Mouse (Mus musculus): ENCODE measurements around the gene Dusp1. TPM values are rescaled to one million over a fixed set of nuclear protein-coding genes. Genes with fewer than 3 reads are reported as not detected.

Gene Dusp1
- polyA plus RNA-seq, 1 experiment from 2014 or later, result 16.2 TPM

GRCm38 (mm10) chr17:26583056-26583455, 21.1 kb upstream of the Dusp1 start:
- no peak overlapping the region; the same call in 1 of the 2 replicates for H3K27ac ChIP-seq (ENCODE audit: low read length)
- WGBS, result 89% methylated on average over 9 of the region's 9 CpGs
- H3K4me3 ChIP-seq (ENCODE audit: low read depth, low read length), result no peak overlapping the region
- H3K4me2 ChIP-seq (replicated peaks; ENCODE audit: low read depth, low read length), result no peak overlapping the region
- H3K36me3 ChIP-seq (ENCODE audit: control insufficient read depth, insufficient read depth, low read length), result peaks cover 4% of the 10 kb centered on the region; the same call in 1 of the 2 replicates
- no peak overlapping the region for H3K9ac ChIP-seq (replicated peaks; ENCODE audit: low read depth, low read length)
- no peak for ATAC-seq (ENCODE audit: insufficient number of reproducible peaks, insufficient read depth, low FRiP score, low read depth)
- H3K4me1 ChIP-seq (ENCODE audit: control insufficient read depth, insufficient read depth, low read length), result peaks cover 16% of the 10 kb centered on the region
- H3K9me3 ChIP-seq (ENCODE audit: control insufficient read depth, low read depth, low read length), result no peaks in the 10 kb centered on the region
- no peaks in the 10 kb centered on the region for H3K27me3 ChIP-seq (ENCODE audit: control insufficient read depth, insufficient read depth, low read length)

GRCm38 (mm10) chr17:26582297-26582696, 20.4 kb upstream of the Dusp1 start:
- H3K9ac ChIP-seq (replicated peaks; ENCODE audit: low read depth, low read length), result no peak overlapping the region
- ATAC-seq (ENCODE audit: insufficient number of reproducible peaks, insufficient read depth, low FRiP score, low read depth), result no peak
- no peak overlapping the region for H3K4me3 ChIP-seq (ENCODE audit: low read depth, low read length)
- H3K36me3 ChIP-seq (ENCODE audit: control insufficient read depth, insufficient read depth, low read length), result peaks cover 8% of the 10 kb centered on the region; the same call in 1 of the 2 replicates
- H3K4me1 ChIP-seq (ENCODE audit: control insufficient read depth, insufficient read depth, low read length), result peaks cover 16% of the 10 kb centered on the region
- H3K9me3 ChIP-seq (ENCODE audit: control insufficient read depth, low read depth, low read length), result no peaks in the 10 kb centered on the region
- H3K27me3 ChIP-seq (ENCODE audit: control insufficient read depth, insufficient read depth, low read length), result no peaks in the 10 kb centered on the region
- H3K27ac ChIP-seq (ENCODE audit: low read length), result no peak overlapping the region
- WGBS, result 87% methylated on average over 5 of the region's 5 CpGs
- no peak overlapping the region for H3K4me2 ChIP-seq (replicated peaks; ENCODE audit: low read depth, low read length)

GRCm38 (mm10) chr17:26580873-26581401, 19.0 kb upstream of the Dusp1 start:
- H3K9me3 ChIP-seq (ENCODE audit: control insufficient read depth, low read depth, low read length), result no peaks in the 10 kb centered on the region
- H3K27me3 ChIP-seq (ENCODE audit: control insufficient read depth, insufficient read depth, low read length), result no peaks in the 10 kb centered on the region
- H3K36me3 ChIP-seq (ENCODE audit: control insufficient read depth, insufficient read depth, low read length), result peaks cover 8% of the 10 kb centered on the region; the same call in 1 of the 2 replicates
- 98% methylated on average over 3 of the region's 3 CpGs for WGBS
- no peak overlapping the region for H3K4me2 ChIP-seq (replicated peaks; ENCODE audit: low read depth, low read length)
- H3K4me3 ChIP-seq (ENCODE audit: low read depth, low read length), result no peak overlapping the region
- H3K9ac ChIP-seq (replicated peaks; ENCODE audit: low read depth, low read length), result no peak overlapping the region
- ATAC-seq (ENCODE audit: insufficient number of reproducible peaks, insufficient read depth, low FRiP score, low read depth), result no peak
- peaks cover 20% of the 10 kb centered on the region for H3K4me1 ChIP-seq (ENCODE audit: control insufficient read depth, insufficient read depth, low read length)
- H3K27ac ChIP-seq (ENCODE audit: low read length), result no peak overlapping the region

GRCm38 (mm10) chr17:26579396-26579795, 17.5 kb upstream of the Dusp1 start:
- Histone ChIP-seq H3K4me3 (ENCODE audit: low read depth, low read length) (no peak overlapping the region), H3K4me1 (ENCODE audit: control insufficient read depth, insufficient read depth, low read length) (peaks cover 12% of the 10 kb centered on the region; the same call in 1 of the 2 replicates), H3K9ac (replicated peaks; ENCODE audit: low read depth, low read length) (no peak overlapping the region), H3K36me3 (ENCODE audit: control insufficient read depth, insufficient read depth, low read length) (peaks cover 8% of the 10 kb centered on the region; the same call in 1 of the 2 replicates), H3K4me2 (replicated peaks; ENCODE audit: low read depth, low read length) (no peak overlapping the region), H3K27me3 (ENCODE audit: control insufficient read depth, insufficient read depth, low read length) (no peaks in the 10 kb centered on the region), H3K27ac (ENCODE audit: low read length) (no peak overlapping the region), H3K9me3 (ENCODE audit: control insufficient read depth, low read depth, low read length) (no peaks in the 10 kb centered on the region)
- 87% methylated on average over 6 of the region's 6 CpGs for WGBS
- no peak for ATAC-seq (ENCODE audit: insufficient number of reproducible peaks, insufficient read depth, low FRiP score, low read depth)

GRCm38 (mm10) chr17:26578771-26579170, 16.8 kb upstream of the Dusp1 start:
- H3K27ac ChIP-seq (ENCODE audit: low read length), result no peak overlapping the region
- H3K4me1 ChIP-seq (ENCODE audit: control insufficient read depth, insufficient read depth, low read length), result peaks cover 6% of the 10 kb centered on the region; the same call in 1 of the 2 replicates
- H3K9me3 ChIP-seq (ENCODE audit: control insufficient read depth, low read depth, low read length), result no peaks in the 10 kb centered on the region
- WGBS, result 92% methylated on average over 11 of the region's 11 CpGs
- peaks cover 8% of the 10 kb centered on the region; the same call in 1 of the 2 replicates for H3K36me3 ChIP-seq (ENCODE audit: control insufficient read depth, insufficient read depth, low read length)
- no peak overlapping the region for H3K4me3 ChIP-seq (ENCODE audit: low read depth, low read length)
- no peak for ATAC-seq (ENCODE audit: insufficient number of reproducible peaks, insufficient read depth, low FRiP score, low read depth)
- H3K27me3 ChIP-seq (ENCODE audit: control insufficient read depth, insufficient read depth, low read length), result no peaks in the 10 kb centered on the region
- no peak overlapping the region for H3K4me2 ChIP-seq (replicated peaks; ENCODE audit: low read depth, low read length)
- no peak overlapping the region for H3K9ac ChIP-seq (replicated peaks; ENCODE audit: low read depth, low read length)

GRCm38 (mm10) chr17:26578162-26578561, 16.2 kb upstream of the Dusp1 start:
- no peak overlapping the region for H3K27ac ChIP-seq (ENCODE audit: low read length)
- no peaks in the 10 kb centered on the region for H3K9me3 ChIP-seq (ENCODE audit: control insufficient read depth, low read depth, low read length)
- no peak overlapping the region for H3K4me3 ChIP-seq (ENCODE audit: low read depth, low read length)
- 82% methylated on average over 7 of the region's 7 CpGs for WGBS
- H3K4me2 ChIP-seq (replicated peaks; ENCODE audit: low read depth, low read length), result no peak overlapping the region
- H3K9ac ChIP-seq (replicated peaks; ENCODE audit: low read depth, low read length), result no peak overlapping the region
- H3K4me1 ChIP-seq (ENCODE audit: control insufficient read depth, insufficient read depth, low read length), result peaks cover 4% of the 10 kb centered on the region; the same call in 1 of the 2 replicates
- peaks cover 8% of the 10 kb centered on the region; the same call in 1 of the 2 replicates for H3K36me3 ChIP-seq (ENCODE audit: control insufficient read depth, insufficient read depth, low read length)
- H3K27me3 ChIP-seq (ENCODE audit: control insufficient read depth, insufficient read depth, low read length), result no peaks in the 10 kb centered on the region
- no peak for ATAC-seq (ENCODE audit: insufficient number of reproducible peaks, insufficient read depth, low FRiP score, low read depth)

GRCm38 (mm10) chr17:26577309-26577708, 15.4 kb upstream of the Dusp1 start:
- ATAC-seq (ENCODE audit: insufficient number of reproducible peaks, insufficient read depth, low FRiP score, low read depth), result no peak
- Histone ChIP-seq H3K27ac (ENCODE audit: low read length) (no peak overlapping the region), H3K9ac (replicated peaks; ENCODE audit: low read depth, low read length) (no peak overlapping the region), H3K4me2 (replicated peaks; ENCODE audit: low read depth, low read length) (no peak overlapping the region), H3K4me3 (ENCODE audit: low read depth, low read length) (no peak overlapping the region), H3K27me3 (ENCODE audit: control insufficient read depth, insufficient read depth, low read length) (no peaks in the 10 kb centered on the region), H3K9me3 (ENCODE audit: control insufficient read depth, low read depth, low read length) (no peaks in the 10 kb centered on the region), H3K4me1 (ENCODE audit: control insufficient read depth, insufficient read depth, low read length) (peaks cover 4% of the 10 kb centered on the region; the same call in 1 of the 2 replicates), H3K36me3 (ENCODE audit: control insufficient read depth, insufficient read depth, low read length) (peaks cover 8% of the 10 kb centered on the region; the same call in 1 of the 2 replicates)
- 70% methylated on average over 11 of the region's 11 CpGs for WGBS

GRCm38 (mm10) chr17:26576833-26577232, 14.9 kb upstream of the Dusp1 start:
- H3K4me2 ChIP-seq (replicated peaks; ENCODE audit: low read depth, low read length), result no peak overlapping the region
- H3K9me3 ChIP-seq (ENCODE audit: control insufficient read depth, low read depth, low read length), result no peaks in the 10 kb centered on the region
- H3K9ac ChIP-seq (replicated peaks; ENCODE audit: low read depth, low read length), result no peak overlapping the region
- no peak overlapping the region for H3K27ac ChIP-seq (ENCODE audit: low read length)
- H3K4me1 ChIP-seq (ENCODE audit: control insufficient read depth, insufficient read depth, low read length), result peaks cover 4% of the 10 kb centered on the region; the same call in 1 of the 2 replicates
- H3K4me3 ChIP-seq (ENCODE audit: low read depth, low read length), result no peak overlapping the region
- WGBS, result 79% methylated on average over 7 of the region's 7 CpGs
- H3K27me3 ChIP-seq (ENCODE audit: control insufficient read depth, insufficient read depth, low read length), result no peaks in the 10 kb centered on the region
- H3K36me3 ChIP-seq (ENCODE audit: control insufficient read depth, insufficient read depth, low read length), result peaks cover 8% of the 10 kb centered on the region; the same call in 1 of the 2 replicates
- ATAC-seq (ENCODE audit: insufficient number of reproducible peaks, insufficient read depth, low FRiP score, low read depth), result no peak

Data from stomach, embryonic 14.5 days (tissue).